Mouse (Mus musculus): ENCODE data around the gene Arl4c.

Arl4c gene

DNA sequence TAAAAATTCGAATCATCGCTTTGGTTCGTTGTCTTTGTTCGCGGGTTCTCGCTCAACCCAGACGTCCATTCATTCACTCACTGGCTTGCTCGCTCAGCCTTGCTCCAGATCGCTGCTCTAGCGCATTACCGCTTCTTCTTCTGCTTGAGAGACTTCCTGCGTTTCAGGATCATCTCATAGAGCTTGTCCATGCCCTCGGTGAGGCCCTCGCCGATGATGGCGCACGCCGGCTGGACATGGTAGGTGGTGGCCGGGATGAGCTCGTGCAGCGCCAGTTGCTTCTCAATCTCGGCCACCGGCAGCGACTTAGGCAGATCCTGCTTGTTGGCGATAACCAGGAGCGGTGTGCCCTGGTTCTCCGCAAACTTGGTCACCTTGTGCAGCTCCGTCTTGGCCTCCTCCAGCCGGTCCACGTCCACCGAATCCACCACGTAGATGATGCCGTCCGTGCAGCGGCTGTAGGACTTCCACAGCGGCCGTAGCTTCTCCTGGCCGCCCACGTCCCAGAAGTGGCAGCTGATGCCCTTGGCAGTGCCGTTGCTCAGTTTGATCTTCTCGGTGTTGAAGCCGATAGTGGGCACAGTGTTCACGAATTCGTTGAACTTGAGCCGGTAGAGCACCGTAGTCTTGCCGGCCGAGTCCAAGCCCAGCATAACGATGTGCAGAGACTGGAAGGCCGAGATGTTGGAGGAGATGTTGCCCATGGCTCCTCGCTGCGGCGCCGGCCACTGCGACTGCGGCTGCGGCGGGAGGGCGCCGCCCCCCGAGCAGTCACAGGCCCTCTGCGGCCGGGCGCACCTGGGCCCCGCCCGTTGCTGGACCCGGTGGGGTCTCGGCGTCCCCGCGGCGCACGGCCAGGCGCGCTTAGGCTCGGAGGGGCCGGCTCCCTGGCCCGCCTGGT lies 810 bp downstream of the Arl4c start:
- no peak for DNase-seq (ENCODE audit: low read depth, low spot score)

DNA sequence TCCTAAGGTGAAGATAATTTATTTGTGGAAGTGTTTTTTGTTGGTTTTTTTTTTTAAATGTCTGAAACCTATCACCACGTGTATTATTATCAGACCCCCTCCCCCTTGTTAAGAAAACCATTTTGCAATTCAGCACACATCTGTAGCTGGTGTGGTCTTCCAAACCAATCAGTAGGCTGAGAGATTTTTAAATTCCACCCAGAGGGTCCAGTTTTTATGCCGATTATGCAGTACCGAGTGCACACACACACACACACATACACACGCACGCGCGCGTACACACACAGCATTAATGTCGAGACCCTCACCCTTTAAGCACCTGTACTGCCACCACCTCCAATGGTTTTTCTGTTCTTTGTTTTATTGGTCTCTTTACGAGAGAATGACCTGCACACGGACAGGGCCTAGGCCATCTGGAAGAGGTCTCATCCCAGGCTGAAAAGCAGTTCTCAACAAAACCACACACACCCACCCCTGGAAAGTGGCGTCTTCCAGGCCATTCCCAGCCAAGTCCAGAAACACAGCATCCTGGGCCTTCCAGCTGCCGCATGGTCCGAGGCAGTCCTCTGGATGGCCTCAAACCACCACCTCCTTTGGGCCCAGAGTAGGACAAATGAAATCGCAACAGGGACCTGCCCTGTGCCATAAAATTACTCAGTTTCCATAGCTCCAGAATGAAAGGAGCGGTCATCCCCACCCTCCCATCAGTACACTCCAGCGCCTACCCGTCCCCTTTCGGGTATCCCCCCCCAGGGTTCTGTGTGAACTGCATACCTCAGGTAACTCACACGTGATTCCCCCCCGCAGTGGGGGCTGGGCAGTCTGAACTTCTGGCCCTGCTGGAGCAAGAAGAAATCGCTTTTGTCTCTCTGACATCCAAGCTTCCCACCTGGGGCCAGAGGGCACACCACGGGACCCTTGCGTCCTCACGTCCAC lies 1.9 kb downstream of the Arl4c start:
- DNase-seq (ENCODE audit: low read depth, low spot score) = no peak

DNA sequence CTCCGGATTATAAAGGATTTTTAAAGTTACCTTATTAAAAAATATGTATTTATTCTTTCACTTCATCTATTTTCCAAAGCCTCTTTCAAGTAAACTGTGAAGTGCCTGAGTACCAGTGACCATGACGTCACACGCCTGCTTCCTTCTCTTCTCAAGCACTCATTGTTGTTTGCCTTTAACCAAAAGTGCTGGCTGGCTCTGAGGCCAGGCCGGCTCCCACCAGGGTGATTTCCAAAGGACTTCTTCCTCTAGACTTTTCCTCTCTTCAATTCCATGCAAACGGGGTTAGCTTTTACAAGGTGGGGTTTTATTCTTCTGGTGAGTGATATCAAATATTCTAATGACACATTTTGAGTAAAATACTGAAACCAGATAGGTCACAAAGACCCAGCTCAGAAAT lies 2.6 kb downstream of the Arl4c start:
- no peak for DNase-seq (ENCODE audit: low read depth, low spot score)

DNA sequence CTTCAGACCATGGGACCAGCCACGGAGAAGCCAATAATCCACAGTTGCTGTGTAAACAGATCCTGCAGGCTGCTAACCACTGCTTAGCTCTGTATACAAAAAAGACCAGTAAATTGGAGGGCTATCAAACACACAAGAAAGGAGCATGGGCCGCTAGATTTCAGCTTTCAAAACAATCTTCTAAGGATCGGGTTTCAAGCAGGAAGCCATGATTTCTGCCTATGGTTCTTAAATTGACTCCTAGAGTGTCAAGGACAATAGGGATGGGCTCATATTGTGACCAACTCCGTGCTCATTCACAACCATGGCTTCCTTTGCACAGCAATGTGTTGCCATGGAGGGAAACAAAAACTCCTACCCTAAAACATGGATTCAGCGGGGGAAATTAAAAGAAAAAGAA lies 3.1 kb downstream of the Arl4c start:
- no peak for DNase-seq (ENCODE audit: low read depth, low spot score)

DNA sequence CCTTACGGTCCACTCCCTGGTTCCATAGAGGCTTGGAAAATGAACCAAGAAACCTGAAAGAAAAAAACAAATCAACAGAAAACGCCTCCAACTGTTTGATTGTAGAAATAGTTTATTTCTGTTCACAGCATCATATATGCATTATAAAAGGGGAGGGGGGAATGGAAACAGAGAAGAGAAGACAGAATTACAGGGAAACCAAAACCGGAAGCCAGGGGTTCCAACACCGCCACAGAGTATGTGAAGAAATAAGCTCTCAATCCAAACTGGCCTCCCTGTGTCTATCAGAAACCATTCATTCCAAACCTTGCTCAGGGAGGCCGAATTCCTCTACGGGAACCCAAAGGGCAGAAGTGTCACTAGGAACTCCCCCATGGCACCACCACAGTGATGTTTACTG lies 3.9 kb downstream of the Arl4c start:
- DNase-seq (ENCODE audit: low read depth, low spot score) = no peak

DNA sequence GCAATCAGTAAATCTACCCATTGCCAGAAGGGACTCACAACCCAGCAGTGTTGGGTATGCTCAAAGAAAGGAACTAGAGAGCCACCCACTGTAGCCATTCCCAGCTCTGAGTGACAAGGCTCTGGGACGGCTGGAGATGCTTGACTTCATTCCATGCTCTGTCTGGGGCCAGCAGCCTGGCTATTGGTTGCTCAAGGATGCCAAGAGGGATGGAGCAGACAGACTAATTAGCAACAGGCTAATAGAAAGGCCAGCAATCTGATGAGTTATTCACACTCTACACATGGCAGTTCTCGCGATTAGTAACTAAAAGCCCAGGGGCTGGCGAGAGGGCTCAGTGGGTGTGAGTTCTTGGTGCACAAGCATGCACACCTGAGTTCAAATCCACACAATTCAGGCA lies 5.6 kb downstream of the Arl4c start:
- DNase-seq (ENCODE audit: low read depth, low spot score) = no peak

DNA sequence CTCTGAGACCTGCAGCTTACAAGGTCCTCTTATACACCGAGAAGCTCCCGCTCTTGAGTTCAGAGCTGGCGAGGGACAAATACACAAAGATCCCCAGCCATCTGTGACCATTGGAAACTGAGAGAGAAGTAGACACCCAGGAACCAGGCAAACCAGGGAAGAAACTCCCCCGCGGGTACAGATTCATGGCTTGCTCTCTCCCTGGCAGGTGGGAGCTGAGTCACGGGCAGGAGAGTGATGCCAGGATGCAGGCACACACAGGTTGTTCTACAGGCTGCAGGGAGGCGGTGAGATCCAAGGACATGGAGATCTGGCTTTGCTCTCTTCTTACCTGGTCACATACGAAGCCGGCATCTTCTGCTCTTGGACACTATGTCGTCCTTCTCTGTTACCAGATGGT lies 7.7 kb downstream of the Arl4c start:
- DNase-seq (ENCODE audit: low read depth, low spot score) = no peak

DNA sequence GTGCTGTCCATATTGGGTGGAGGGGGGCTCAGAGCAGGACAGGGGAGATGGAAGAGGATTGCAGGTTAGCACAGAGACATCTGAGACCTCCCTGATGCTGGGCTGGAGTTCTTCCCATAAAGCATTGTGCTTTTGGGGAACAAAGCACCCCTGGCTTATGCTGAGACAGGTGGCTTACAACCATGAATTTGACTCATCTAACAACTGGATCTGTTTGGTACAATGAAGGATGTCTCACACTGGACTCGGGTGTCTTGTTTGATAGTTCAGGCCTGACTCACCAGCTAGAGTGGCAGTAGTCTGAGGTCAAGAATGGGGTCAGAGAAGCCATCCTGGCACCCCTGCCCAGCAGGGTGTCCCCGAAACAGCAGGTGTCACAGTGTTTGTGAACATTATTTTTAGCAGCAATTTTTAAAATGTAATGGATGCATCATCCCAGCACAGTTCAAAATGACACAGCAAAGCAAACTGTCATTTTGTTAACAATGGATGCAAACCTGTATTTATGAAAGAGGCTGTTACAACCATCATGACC lies 9.7 kb downstream of the Arl4c start:
- no peak for DNase-seq (ENCODE audit: low read depth, low spot score)

DNA sequence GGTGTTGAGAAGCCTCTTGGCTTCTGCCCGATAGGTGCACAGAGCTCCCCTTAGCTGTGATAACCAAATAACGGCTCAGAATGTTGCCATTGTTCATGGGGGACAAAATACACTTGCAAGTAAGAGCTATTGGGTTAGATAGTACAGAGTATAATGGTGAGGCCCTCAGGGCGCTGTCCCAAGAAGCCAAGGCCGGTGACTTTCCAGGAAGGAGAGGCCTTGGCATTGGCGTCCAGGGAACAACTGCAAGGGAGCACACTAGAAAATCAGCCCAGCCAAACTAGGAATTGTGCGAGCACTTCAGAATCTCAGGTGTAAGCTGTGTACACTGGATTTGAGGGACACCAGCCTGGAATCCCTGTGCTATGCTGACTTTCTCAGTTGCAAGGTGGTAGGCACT lies 11.4 kb downstream of the Arl4c start:
- DNase-seq (ENCODE audit: low read depth, low spot score) = no peak

DNA sequence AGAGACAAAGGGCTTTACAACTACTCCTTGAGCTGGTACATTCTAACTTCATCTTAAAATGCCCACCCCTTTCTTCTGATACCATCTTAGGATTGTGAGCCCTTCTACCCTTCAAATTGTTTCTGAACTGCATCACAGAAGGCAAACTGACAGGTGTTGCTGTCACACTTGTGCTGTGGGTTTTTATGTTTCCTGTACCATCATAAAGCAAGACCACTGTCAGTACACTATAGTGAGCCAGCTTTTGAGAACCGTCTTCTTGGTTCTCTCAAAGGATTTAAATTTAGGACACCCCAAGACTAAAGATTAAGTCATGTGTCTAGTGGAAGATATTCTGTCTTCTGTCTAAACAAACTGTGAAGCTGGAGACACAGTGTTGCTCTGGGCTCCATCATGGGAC lies 17.3 kb downstream of the Arl4c start:
- DNase-seq (ENCODE audit: low read depth, low spot score) = no peak

DNA sequence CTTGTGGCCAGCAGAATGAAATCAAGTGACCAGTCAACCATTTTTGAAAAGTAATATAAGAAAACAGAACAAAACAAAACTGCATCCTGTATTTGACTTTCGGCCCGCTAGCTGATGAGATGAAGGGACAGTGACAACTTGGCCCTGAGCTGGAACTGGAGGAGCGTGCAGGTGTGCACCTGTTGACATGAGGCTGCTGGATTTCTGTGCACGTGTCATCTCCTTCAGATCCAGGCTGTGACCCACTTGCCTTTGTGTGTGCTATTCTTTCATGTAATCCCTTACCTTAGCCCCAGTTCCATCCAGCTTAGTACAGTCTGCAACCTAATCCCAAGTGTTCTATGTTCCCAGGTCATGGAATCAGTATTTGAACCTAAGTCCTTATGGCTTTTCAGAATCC lies 20.4 kb downstream of the Arl4c start:
- no peak for DNase-seq (ENCODE audit: low read depth, low spot score)

DNA sequence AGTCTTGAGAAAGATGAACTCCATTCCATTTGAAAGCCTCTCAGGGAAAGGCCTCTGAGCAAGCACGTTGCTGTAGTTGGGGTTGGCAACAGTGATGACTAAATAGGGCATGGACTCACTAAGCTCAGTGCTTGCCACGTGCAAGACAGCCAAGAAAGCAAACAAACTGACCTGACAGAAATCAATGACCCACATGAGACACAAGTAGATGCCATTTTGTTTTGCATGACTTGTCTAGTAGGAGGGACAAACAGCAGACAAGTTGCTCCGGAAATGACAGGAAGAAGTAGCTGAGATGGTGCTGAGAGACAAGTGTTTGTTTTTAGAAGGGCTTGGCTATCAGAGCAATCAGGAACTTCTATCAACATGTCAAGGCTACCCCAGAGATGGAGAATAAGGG lies 21.2 kb downstream of the Arl4c start:
- no peak for DNase-seq (ENCODE audit: low read depth, low spot score)

DNA sequence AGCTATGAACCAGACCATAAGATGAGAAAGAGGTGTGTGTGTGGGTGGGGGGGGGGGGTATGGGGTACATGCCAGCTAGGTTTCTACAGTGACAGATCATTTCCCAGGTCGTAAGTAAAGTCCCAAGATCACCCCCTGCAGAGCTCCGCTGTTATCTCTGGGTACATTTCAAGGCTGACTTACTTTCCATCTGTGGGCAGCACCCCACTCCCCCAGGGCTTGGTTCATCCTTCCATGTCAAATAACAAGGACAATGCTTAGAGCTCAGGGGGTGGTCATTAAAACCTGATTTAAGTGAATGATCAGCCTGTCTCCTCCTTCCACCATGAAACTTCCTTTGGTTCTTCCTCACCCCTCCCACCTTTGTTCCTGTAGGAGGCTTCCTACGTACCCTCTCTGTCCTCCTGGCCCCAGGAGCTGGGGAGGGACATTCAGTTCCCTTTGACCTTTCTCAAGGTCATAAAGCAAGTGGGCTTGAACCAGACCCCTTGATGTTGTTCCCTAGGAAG lies 23.7 kb downstream of the Arl4c start:
- DNase-seq (ENCODE audit: low read depth, low spot score) = no peak

DNA sequence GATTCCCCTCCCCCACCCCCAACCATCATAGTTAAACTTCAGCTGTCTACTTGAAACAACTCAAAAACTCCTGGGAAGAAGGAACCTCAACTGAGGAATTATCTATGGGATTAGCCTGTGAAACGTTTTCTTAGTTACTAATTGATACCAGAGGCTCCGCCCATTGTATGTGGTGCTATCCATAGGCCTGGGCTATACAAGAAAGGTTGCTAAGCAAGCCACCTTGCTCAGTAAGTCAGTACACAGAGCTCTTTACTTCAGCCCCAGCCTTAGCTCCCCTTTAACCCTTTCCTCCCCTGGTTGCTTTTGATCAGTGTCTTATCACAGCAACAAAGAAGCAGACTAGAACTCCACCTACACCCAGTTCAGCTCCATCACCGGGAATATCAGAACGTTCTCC lies 31.2 kb downstream of the Arl4c start:
- no peak for DNase-seq (ENCODE audit: low read depth, low spot score)

DNA sequence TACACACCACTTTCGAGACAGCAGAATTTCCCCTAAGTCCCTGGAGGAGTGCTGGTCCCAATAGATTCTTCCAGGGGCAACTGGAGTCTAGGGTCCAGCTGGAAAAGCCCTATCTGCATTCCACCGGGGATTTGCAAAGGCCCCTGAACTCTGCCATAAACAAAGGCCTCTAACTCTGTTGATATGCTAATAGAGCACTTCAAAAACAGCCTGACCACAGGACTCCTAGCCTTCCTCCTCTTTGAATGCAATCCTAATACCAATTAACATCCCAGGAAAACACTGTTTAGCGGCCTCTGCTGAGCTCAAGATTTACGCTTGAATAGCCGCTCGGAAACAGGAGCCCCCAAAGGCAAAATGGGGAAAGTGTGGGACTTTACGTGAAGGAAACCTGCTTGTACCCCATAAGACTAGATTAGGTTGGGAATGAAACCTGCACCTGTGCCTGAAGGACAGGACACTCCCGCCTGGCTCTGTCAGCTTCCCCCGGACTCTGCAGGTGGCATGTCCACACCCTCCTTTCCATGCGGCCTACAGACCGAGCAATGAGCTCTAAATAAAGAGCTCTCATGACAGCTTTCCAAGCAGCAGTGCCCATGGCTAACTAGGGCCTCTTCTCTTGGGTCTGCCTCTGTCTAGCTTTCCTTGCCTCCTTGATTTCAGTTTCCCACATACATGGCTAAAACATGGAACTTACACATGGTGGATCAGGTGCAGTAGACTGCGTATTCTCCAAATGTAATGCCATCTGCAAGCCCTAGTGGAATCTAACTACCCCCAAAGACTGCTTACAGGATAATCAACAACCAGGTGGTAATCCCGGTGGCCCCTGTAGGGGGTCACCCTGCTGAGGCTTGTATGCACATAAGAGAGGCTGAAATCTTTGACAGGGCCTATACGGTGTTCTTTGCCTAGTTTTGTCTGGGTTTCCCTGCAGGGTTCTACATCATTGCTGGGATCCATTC lies 32.9 kb downstream of the Arl4c start:
- DNase-seq (ENCODE audit: low read depth, low spot score) = no peak

DNA sequence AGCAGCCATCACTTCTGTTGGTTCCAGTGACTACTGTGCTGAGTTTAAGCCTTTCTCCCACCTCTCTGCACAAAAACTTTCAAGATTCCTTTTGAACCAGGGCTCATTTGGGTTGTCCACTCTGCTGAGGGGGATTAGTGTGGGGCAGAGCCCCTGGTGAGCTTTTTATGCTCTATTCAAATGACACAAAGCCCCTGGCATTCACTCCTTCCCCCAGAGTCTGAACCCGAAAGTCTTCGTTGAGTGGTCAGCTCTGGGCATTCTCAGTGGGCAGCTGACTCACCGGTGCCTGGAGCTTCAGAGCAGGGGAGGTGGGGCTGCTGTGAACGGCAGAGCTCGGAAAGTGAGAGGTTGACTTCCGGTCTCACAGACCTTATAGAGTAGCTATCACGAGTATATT lies 33.7 kb downstream of the Arl4c start:
- no peak for DNase-seq (ENCODE audit: low read depth, low spot score)

DNA sequence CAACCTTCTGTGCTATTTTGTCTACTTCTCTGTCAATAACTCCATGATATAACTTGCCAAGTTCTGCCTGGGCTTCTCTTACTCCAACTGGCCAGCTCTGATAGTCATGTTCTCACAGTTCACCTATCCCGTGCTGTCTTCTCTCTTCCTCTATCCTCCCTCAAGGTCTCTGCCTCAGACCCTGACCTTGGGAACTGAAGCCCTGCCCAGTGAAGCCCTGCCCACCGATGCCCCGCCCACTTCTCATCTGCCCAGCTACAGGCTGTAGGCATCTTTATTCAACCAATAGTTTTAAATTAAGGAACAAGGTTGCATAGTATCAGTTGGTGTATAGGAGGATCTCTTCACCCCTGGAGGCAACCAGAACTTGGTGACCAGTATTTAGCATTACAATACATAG lies 37.4 kb downstream of the Arl4c start:
- no peak for DNase-seq (ENCODE audit: low read depth, low spot score)

DNA sequence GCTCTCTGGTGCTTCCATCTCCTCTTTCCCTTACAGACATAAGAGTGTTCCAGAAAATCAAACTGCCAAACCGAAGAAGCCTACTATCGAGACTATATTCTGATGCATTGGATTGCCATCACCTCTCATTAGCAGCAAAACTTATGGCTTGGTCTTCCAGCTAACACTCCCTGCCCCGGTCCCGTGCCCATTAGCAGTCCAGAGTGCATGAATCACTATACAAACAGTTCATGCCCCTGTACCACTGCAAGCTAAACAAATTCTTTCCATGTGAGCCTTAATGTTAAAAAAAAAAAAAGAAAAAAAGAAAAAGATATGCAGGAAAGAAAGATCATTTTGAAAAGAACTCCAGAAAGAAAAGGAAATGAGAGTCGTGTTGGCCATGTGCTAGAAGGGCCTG lies 39.3 kb downstream of the Arl4c start:
- no peak for DNase-seq (ENCODE audit: low read depth, low spot score)

DNA sequence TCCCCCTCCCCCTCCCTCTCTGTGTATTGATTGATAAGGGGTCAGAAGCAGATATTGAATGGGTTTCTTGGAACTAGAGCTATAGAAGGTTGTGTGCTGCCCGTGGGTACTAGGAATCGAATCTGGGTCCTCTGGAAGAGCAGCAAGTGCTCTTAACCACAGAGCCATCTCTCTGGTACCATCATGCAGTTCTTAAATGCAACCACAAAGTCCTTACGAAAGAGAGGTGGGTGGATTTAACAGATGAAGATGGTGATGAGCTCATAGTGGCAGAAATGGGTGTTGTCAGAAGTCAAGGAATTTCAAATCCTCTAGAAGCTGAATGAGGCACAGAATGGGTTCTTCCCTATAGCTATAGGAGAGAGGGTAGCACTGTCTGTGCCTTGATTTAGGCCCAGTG lies 40.8 kb downstream of the Arl4c start:
- DNase-seq (ENCODE audit: low read depth, low spot score) = no peak

DNA sequence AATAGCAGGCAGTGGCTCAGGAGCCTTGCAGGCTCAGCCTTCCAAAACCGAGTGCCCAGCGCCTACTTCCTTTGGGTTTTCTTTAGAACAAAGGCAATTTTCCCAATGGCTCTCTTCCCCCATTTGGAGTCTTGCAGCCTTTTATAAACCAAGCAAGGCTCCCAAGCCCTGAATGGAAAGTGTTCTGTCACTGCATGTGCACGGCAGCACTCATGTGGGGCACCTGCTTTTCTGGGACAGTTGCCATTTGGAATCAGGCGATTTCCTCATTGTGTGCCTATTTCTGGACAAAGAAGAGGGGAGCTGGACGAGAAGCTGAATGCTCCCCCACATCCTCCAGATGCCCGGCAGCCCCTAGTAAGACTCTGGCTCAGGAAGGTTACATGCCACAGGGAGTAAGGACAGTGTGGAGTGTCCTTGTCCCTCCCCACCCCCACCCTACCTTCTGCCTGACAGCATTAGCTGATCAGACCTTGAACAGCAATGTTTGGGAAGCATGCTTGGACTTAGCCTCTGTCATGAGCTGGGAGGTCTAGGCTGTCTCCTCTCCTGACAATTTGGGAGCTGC lies 43.6 kb downstream of the Arl4c start:
- no peak for DNase-seq (ENCODE audit: low read depth, low spot score)

DNA sequence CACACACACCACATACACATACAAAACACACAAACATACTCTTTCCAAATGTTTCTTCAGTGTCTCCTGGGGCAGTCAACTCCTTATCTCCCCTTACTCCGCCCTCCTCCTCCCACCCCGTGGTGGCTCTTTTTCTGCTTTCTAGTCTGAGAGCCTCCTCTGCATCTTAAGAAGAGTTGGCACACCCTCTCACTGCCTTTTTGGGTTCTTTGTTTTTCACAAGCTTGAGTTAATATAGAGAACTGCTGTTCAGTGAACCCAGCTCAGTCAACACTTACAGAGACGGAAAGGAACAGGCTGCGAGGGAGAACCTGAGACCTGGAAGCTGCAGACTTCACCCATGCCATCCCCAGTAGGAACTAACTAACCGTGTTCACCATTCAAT lies 45.9 kb downstream of the Arl4c start:
- no peak for DNase-seq (ENCODE audit: low read depth, low spot score)

Measured in retina, adult 2 months (tissue).